Mouse (Mus musculus) CH12.LX (cell line): ENCODE data around the gene Gm20388. TPM values are rescaled to one million over a fixed set of nuclear protein-coding genes. Genes with fewer than 3 reads are reported as not detected.

Source experiments
- DNase-seq: peaks from one replicate; pipeline ENCODE4 v3.0.0-alpha.2; 2013; ENCODE audit errors: extremely low read depth
- H3K27ac ChIP-seq: 2 replicates; pipeline ENCODE4 v1.5.1; 2012; ENCODE audit warnings: low read depth, mild to moderate bottlenecking, control low read depth, moderate library complexity; ENCODE audit not compliant: insufficient read depth
- H3K27me3 ChIP-seq: replicated peaks from 2 replicates; pipeline ENCODE3; 2012; ENCODE audit warnings: inconsistent platforms
- H3K36me3 ChIP-seq, 2 experiments: replicated peaks in 1 of 2; 2 replicates each; pipeline versions ENCODE3 to v1.6.1; 2012; ENCODE audit warnings: inconsistent platforms in 1 of 2, low read length in 1 of 2, mild to moderate bottlenecking in 1 of 2, mixed read lengths in 1 of 2, moderate library complexity in 1 of 2; ENCODE audit not compliant: control insufficient read depth in 1 of 2, insufficient read depth in 1 of 2
- H3K4me1 ChIP-seq, 2 experiments: 2 replicates each; pipeline ENCODE4 v1.6.1; 2012; ENCODE audit warnings: inconsistent platforms in 1 of 2, moderate library complexity in 1 of 2; ENCODE audit not compliant: insufficient read depth in 2 of 2, control insufficient read depth in 1 of 2
- H3K4me2 ChIP-seq: 2 replicates; pipeline ENCODE4 v1.6.1; 2012; ENCODE audit warnings: low read depth, mild to moderate bottlenecking, control low read depth; ENCODE audit not compliant: poor library complexity, insufficient read depth, severe bottlenecking
- H3K4me3 ChIP-seq, 3 experiments: fragments of 150-350 bp in 1 of 3; sonication (generic) in 1 of 3; replicated peaks in 1 of 3; 2 replicates each; pipeline versions ENCODE3 to v1.5.1; 2011 to 2012; ENCODE audit warnings: low read depth in 2 of 3, low read length in 2 of 3, mild to moderate bottlenecking in 2 of 3, moderate library complexity in 2 of 3, control low read depth in 1 of 3, improper control_type of control experiment in 1 of 3, inconsistent platforms in 1 of 3, mixed read lengths in 1 of 3; ENCODE audit not compliant: poor library complexity in 1 of 3
- H3K79me2 ChIP-seq: replicated peaks from 2 replicates; pipeline ENCODE4 v1.6.1; 2012; ENCODE audit warnings: mild to moderate bottlenecking, moderate library complexity; ENCODE audit not compliant: control insufficient read depth, poor library complexity, insufficient read depth, severe bottlenecking; ENCODE audit errors: extremely low read depth
- H3K9ac ChIP-seq: 2 replicates; pipeline ENCODE4 v1.6.1; 2012; ENCODE audit warnings: low read depth, mild to moderate bottlenecking, control low read depth, moderate library complexity; ENCODE audit not compliant: insufficient read depth
- H3K9me3 ChIP-seq: replicated peaks from 2 replicates; pipeline ENCODE3; 2012; ENCODE audit warnings: low read length, inconsistent platforms, mixed read lengths
- CTCF ChIP-seq, 2 experiments: IDR thresholded peaks in 1 of 2; conservative IDR thresholded peaks in 1 of 2; 2 replicates each; pipeline ENCODE4 v1.5.1; 2011 to 2012; ENCODE audit warnings: low read depth in 2 of 2, low read length in 2 of 2, improper control_type of control experiment in 1 of 2, inconsistent platforms in 1 of 2, mild to moderate bottlenecking in 1 of 2, moderate library complexity in 1 of 2
- E2F4 ChIP-seq: IDR thresholded peaks from 2 replicates; pipeline ENCODE4 v1.6.1; 2011; ENCODE audit warnings: low read depth, low read length, improper control_type of control experiment; ENCODE audit not compliant: insufficient replicate concordance
- ELF1 ChIP-seq: IDR thresholded peaks from 2 replicates; pipeline ENCODE4 v1.6.1; 2014; ENCODE audit warnings: low read depth, mild to moderate bottlenecking, inconsistent platforms, low read length, improper control_type of control experiment
- GABPA ChIP-seq: IDR thresholded peaks from 2 replicates; pipeline ENCODE4 v1.6.1; 2012; ENCODE audit warnings: low read depth, low read length, improper control_type of control experiment, inconsistent platforms; ENCODE audit not compliant: insufficient replicate concordance
- JUND ChIP-seq: conservative IDR thresholded peaks from 2 replicates; pipeline ENCODE4 v1.6.1; 2011; ENCODE audit warnings: low read depth, low read length, improper control_type of control experiment
- NRF1 ChIP-seq: IDR thresholded peaks from 2 replicates; pipeline ENCODE4 v1.6.1; 2014; ENCODE audit warnings: low read depth, mild to moderate bottlenecking, inconsistent platforms, low read length, improper control_type of control experiment, moderate library complexity
- SMC3 ChIP-seq: IDR thresholded peaks from 2 replicates; pipeline ENCODE4 v1.6.1; 2011; ENCODE audit warnings: low read depth, low read length, improper control_type of control experiment
- UBTF ChIP-seq: IDR thresholded peaks from 2 replicates; pipeline ENCODE4 v1.6.1; 2012; ENCODE audit warnings: low read depth, mild to moderate bottlenecking, inconsistent platforms, low read length, improper control_type of control experiment, moderate library complexity
- USF1 ChIP-seq: IDR thresholded peaks from 2 replicates; pipeline ENCODE4 v1.6.1; 2014; ENCODE audit warnings: low read depth, mild to moderate bottlenecking, inconsistent platforms, low read length, improper control_type of control experiment
- ZNF384 ChIP-seq: IDR thresholded peaks from 2 replicates; pipeline ENCODE4 v1.6.1; 2012; ENCODE audit warnings: low read depth, low read length, improper control_type of control experiment, inconsistent platforms
- dilution Hi-C: fragments of 300-500 bp; cut with MboI; formaldehyde crosslinking; loops from 2 replicates; pipeline ENCODE4 v1.14.3; 2020; ENCODE audit warnings: low sequenced_read_pairs; ENCODE audit not compliant: extremely low pct_unique_long_range_greater_than_20kb, extremely low pct_ligation_motif_present
- in situ Hi-C: fragments of 300-500 bp; cut with MboI; formaldehyde crosslinking; loops from 3 replicates; pipeline ENCODE4 v1.14.3; 2019; ENCODE audit warnings: low sequenced_read_pairs, low pct_ligation_motif_present, low pct_unique_long_range_greater_than_20kb, mixed read lengths
- polyA plus RNA-seq: library from polyadenylated mRNA; unstranded; fragments of >175 nt; gene quantifications from 2 replicates; pipeline ENCODE4 v1.2.1, GENCODE M21; 2012; ENCODE audit warnings: low read depth; ENCODE audit not compliant: insufficient read length
- total RNA-seq, 2 experiments: library from RNA; depleted of rRNA; stranded (reverse); fragments of 300-350 nt in 1 of 2; fragments of >200 nt in 1 of 2; gene quantifications; 2 replicates each; pipeline ENCODE4 v1.2.3; 2012 to 2014

The Gm20388 gene
- total and polyA plus RNA-seq, 3 experiments = 14.8 to 26.3 (median 22.2) TPM

DNA sequence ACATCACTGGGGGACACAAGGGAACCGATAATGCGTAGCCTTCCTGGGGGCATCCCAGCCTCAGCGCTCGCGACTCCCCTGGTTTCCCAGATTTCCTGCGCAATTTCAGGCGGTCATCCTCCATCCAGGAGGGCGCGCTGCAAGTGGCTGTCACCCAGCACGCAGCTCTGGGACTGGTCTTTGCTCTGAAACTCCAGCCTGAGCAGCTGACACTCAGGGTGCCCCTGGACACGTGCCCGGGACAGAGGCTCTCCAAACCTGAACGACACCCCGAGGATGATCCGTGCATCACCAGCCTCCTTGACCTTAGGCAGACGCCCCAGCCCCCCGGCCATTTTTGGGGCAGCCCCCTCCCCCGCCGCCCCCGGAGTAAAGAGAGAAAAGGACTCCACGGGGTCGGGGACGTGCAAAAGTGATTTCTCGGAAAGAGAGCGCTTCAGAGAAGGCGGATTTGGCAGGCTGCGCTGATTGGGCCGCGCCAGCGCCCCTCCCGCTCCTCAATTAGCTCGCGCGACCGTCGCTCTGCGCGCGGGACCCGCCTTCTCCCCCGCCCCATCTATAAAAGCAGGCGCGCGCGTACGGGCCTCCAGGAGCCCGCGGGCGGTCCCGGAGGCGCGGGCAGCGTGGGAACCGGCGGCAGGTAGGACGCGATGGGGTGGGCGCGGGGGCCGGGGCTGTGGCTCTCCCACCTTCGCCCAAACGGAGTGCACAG, 825.3 kb downstream of the Gm20388 start, which contains the start of gene Irf8 (continued):
- TF ChIP-seq SMC3 (no peak), NRF1 (peak; percentile 54), ZNF384 (no peak)

DNA sequence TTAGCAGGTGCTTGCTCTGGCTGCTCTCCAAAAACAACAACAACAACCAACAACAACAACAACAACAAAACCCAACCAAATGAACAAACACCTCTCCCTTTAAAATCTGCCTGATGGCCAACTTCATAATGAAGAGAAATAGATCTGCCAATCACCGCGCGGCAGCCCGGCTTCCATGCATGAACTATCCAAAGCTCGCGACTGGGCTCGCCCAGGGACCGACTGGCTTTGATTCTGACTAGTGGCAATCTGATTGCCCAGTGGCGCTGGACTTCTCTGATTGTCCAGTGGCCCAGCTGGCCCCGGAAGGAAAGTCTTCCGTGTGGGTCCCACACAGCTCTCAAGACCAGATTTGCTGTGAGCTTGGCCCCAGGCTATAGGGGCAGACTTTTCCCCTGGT, 825.8 kb downstream of the Gm20388 start:
- in situ Hi-C loops = loop anchor here (5.0 kb wide), 1 partner anchor 34 kb away; no protein-coding TSS in a partner anchor
- TF ChIP-seq CTCF (conservative IDR thresholded peaks at IDR 0.05 in 1 of 2, IDR thresholded peaks at IDR 0.05 in 1 of 2; ENCODE audit: low read depth in 2 of 2, low read length in 2 of 2) (no peak), USF1 (no peak), GABPA (no peak), ELF1 (no peak), UBTF (no peak), JUND (no peak)
- TF ChIP-seq, all 38 proteins: peak for 0
- Histone ChIP-seq H3K4me1 (peaks cover 19 to 56% of the 10 kb centered on the region in 2 experiments), H3K9ac (peak overlapping the region; percentile 47), H3K9me3 (no peaks in the 10 kb centered on the region), H3K27me3 (peaks cover 35% of the 10 kb centered on the region), H3K27ac (no peak overlapping the region), H3K36me3 (peaks cover 6 to 29% of the 10 kb centered on the region in 2 experiments), H3K4me3 (peak overlapping the region; percentile 58 to 66 (median 58)), H3K79me2 (no peaks in the 10 kb centered on the region; the same call in 1 of the 2 replicates), H3K4me2 (peak overlapping the region; percentile 94)
- dilution Hi-C loops = no loop called here
- no peak for DNase-seq

DNA sequence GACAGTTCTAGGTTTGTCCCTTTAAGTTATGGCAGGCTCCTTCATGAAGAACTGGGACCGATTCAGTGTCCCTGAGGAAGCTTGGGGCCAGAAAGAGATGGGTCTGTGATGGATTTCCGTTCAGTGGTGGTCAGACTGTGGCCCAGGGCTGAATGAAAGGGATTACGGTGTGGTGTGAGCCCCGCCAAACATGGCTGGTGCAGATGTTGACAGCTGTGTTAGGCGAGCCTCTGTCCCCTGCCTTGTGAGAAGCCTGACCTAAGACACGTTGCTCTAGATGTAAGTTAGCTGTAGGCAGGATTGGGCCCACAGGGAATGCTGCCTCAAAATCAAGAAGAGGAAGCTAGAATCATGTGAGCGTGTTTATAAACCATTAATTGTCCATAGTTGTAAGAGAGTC, 826.5 kb downstream of the Gm20388 start:
- H3K36me3 ChIP-seq = peaks cover 8 to 35% of the 10 kb centered on the region in 2 experiments
- no peaks in the 10 kb centered on the region; the same call in 1 of the 2 replicates for H3K79me2 ChIP-seq
- H3K4me1 ChIP-seq = peaks cover 22 to 63% of the 10 kb centered on the region in 2 experiments
- H3K27me3 ChIP-seq = peaks cover 35% of the 10 kb centered on the region
- H3K4me3 ChIP-seq = peak overlapping the region; percentile 58 to 66 (median 58)
- H3K9ac ChIP-seq = peak overlapping the region; percentile 47
- no peak overlapping the region for H3K27ac ChIP-seq
- peak overlapping the region; percentile 94 for H3K4me2 ChIP-seq
- no peak for TF ChIP-seq E2F4
- TF ChIP-seq UBTF = no peak
- TF ChIP-seq NRF1 = no peak
- no peaks in the 10 kb centered on the region for H3K9me3 ChIP-seq
- DNase-seq = no peak
- dilution Hi-C loops = no loop called here
- in situ Hi-C loops = loop anchor here (5.0 kb wide), 1 partner anchor 35 kb away; no protein-coding TSS in a partner anchor
